Mouse (Mus musculus): Measurements from ENCODE around the gene Nit2. TPM values are rescaled to one million over a fixed set of nuclear protein-coding genes. Genes with fewer than 3 reads are reported as not detected.

Gene Nit2
- polyA plus RNA-seq, 1 experiment = 154 TPM

- Histone ChIP-seq H3K27ac (ENCODE audit: insufficient read depth, low read length) (no peak overlapping the region), H3K9ac (ENCODE audit: low read depth, poor library complexity, severe bottlenecking) (no peak overlapping the region)
Observed at GRCm38 (mm10) chr16:57191214-57191613, 24.1 kb upstream of the Nit2 start.

GRCm38 (mm10) chr16:57190390-57190789 is 23.2 kb upstream of the Nit2 start:
- H3K9me3 ChIP-seq (replicated peaks; ENCODE audit: control insufficient read depth, insufficient read depth, low read length, poor library complexity, severe bottlenecking) = no peaks in the 10 kb centered on the region
- H3K36me3 ChIP-seq (ENCODE audit: control insufficient read depth, insufficient read depth, low read length, poor library complexity, severe bottlenecking) = peaks cover 2% of the 10 kb centered on the region
- H3K27ac ChIP-seq (ENCODE audit: insufficient read depth, low read length) = no peak overlapping the region
- H3K4me3 ChIP-seq (ENCODE audit: low read depth, low read length) = no peak overlapping the region
- peaks cover 2% of the 10 kb centered on the region for H3K4me1 ChIP-seq (ENCODE audit: control insufficient read depth, insufficient read depth, low read length)
- no peak overlapping the region for H3K9ac ChIP-seq (ENCODE audit: low read depth, poor library complexity, severe bottlenecking)
- H3K27me3 ChIP-seq (ENCODE audit: control insufficient read depth, insufficient read depth, low read length, poor library complexity, severe bottlenecking) = no peaks in the 10 kb centered on the region
- no peak for TF ChIP-seq EP300 (IDR thresholded peaks at IDR 0.05; ENCODE audit: insufficient read depth, low read depth, low read length)
- no peak for TF ChIP-seq POLR2A (IDR thresholded peaks at IDR 0.05; ENCODE audit: insufficient read depth, low read length)
- no peak for TF ChIP-seq CTCF (IDR thresholded peaks at IDR 0.05; ENCODE audit: low read depth, low read length)

More at GRCm38 (mm10) chr16:57191214-57191613, 24.1 kb upstream of the Nit2 start:
- Histone ChIP-seq H3K36me3 (ENCODE audit: control insufficient read depth, insufficient read depth, low read length, poor library complexity, severe bottlenecking) (peaks cover 2% of the 10 kb centered on the region), H3K4me3 (ENCODE audit: low read depth, low read length) (no peak overlapping the region), H3K27me3 (ENCODE audit: control insufficient read depth, insufficient read depth, low read length, poor library complexity, severe bottlenecking) (no peaks in the 10 kb centered on the region), H3K9me3 (replicated peaks; ENCODE audit: control insufficient read depth, insufficient read depth, low read length, poor library complexity, severe bottlenecking) (no peaks in the 10 kb centered on the region), H3K4me1 (ENCODE audit: control insufficient read depth, insufficient read depth, low read length) (peaks cover 2% of the 10 kb centered on the region)
- TF ChIP-seq CTCF (IDR thresholded peaks at IDR 0.05; ENCODE audit: low read depth, low read length) = no peak
- no peak for TF ChIP-seq EP300 (IDR thresholded peaks at IDR 0.05; ENCODE audit: insufficient read depth, low read depth, low read length)
- TF ChIP-seq POLR2A (IDR thresholded peaks at IDR 0.05; ENCODE audit: insufficient read depth, low read length) = no peak

GRCm38 (mm10) chr16:57189493-57189892 is 22.4 kb upstream of the Nit2 start:
- Histone ChIP-seq H3K27me3 (ENCODE audit: control insufficient read depth, insufficient read depth, low read length, poor library complexity, severe bottlenecking) (no peaks in the 10 kb centered on the region), H3K36me3 (ENCODE audit: control insufficient read depth, insufficient read depth, low read length, poor library complexity, severe bottlenecking) (peaks cover 2% of the 10 kb centered on the region), H3K4me3 (ENCODE audit: low read depth, low read length) (no peak overlapping the region), H3K4me1 (ENCODE audit: control insufficient read depth, insufficient read depth, low read length) (peaks cover 2% of the 10 kb centered on the region), H3K9me3 (replicated peaks; ENCODE audit: control insufficient read depth, insufficient read depth, low read length, poor library complexity, severe bottlenecking) (no peaks in the 10 kb centered on the region), H3K9ac (ENCODE audit: low read depth, poor library complexity, severe bottlenecking) (no peak overlapping the region), H3K27ac (ENCODE audit: insufficient read depth, low read length) (no peak overlapping the region)
- TF ChIP-seq EP300 (IDR thresholded peaks at IDR 0.05; ENCODE audit: insufficient read depth, low read depth, low read length) = no peak
- TF ChIP-seq CTCF (IDR thresholded peaks at IDR 0.05; ENCODE audit: low read depth, low read length) = no peak
- TF ChIP-seq POLR2A (IDR thresholded peaks at IDR 0.05; ENCODE audit: insufficient read depth, low read length) = no peak

- H3K9me3 ChIP-seq (replicated peaks; ENCODE audit: control insufficient read depth, insufficient read depth, low read length, poor library complexity, severe bottlenecking) = no peaks in the 10 kb centered on the region
- H3K9ac ChIP-seq (ENCODE audit: low read depth, poor library complexity, severe bottlenecking) = no peak overlapping the region
- peaks cover 4% of the 10 kb centered on the region for H3K4me1 ChIP-seq (ENCODE audit: control insufficient read depth, insufficient read depth, low read length)
- no peak overlapping the region for H3K4me3 ChIP-seq (ENCODE audit: low read depth, low read length)
- H3K27ac ChIP-seq (ENCODE audit: insufficient read depth, low read length) = no peak overlapping the region
- no peaks in the 10 kb centered on the region for H3K27me3 ChIP-seq (ENCODE audit: control insufficient read depth, insufficient read depth, low read length, poor library complexity, severe bottlenecking)
- no peak for TF ChIP-seq CTCF (IDR thresholded peaks at IDR 0.05; ENCODE audit: low read depth, low read length)
- TF ChIP-seq EP300 (IDR thresholded peaks at IDR 0.05; ENCODE audit: insufficient read depth, low read depth, low read length) = no peak
- TF ChIP-seq POLR2A (IDR thresholded peaks at IDR 0.05; ENCODE audit: insufficient read depth, low read length) = no peak
- H3K36me3 ChIP-seq (ENCODE audit: control insufficient read depth, insufficient read depth, low read length, poor library complexity, severe bottlenecking) = peaks cover 2% of the 10 kb centered on the region
Observed at GRCm38 (mm10) chr16:57186618-57187017, 19.5 kb upstream of the Nit2 start.

GRCm38 (mm10) chr16:57182037-57182436 is 14.9 kb upstream of the Nit2 start:
- Histone ChIP-seq H3K27me3 (ENCODE audit: control insufficient read depth, insufficient read depth, low read length, poor library complexity, severe bottlenecking) (no peaks in the 10 kb centered on the region), H3K9me3 (replicated peaks; ENCODE audit: control insufficient read depth, insufficient read depth, low read length, poor library complexity, severe bottlenecking) (no peaks in the 10 kb centered on the region), H3K4me1 (ENCODE audit: control insufficient read depth, insufficient read depth, low read length) (peaks cover 1% of the 10 kb centered on the region), H3K4me3 (ENCODE audit: low read depth, low read length) (no peak overlapping the region), H3K27ac (ENCODE audit: insufficient read depth, low read length) (no peak overlapping the region), H3K36me3 (ENCODE audit: control insufficient read depth, insufficient read depth, low read length, poor library complexity, severe bottlenecking) (peaks cover 2% of the 10 kb centered on the region), H3K9ac (ENCODE audit: low read depth, poor library complexity, severe bottlenecking) (no peak overlapping the region)
- TF ChIP-seq CTCF (IDR thresholded peaks at IDR 0.05; ENCODE audit: low read depth, low read length) (no peak), POLR2A (IDR thresholded peaks at IDR 0.05; ENCODE audit: insufficient read depth, low read length) (no peak), EP300 (IDR thresholded peaks at IDR 0.05; ENCODE audit: insufficient read depth, low read depth, low read length) (no peak)

- peaks cover 2% of the 10 kb centered on the region for H3K36me3 ChIP-seq (ENCODE audit: control insufficient read depth, insufficient read depth, low read length, poor library complexity, severe bottlenecking)
- no peak overlapping the region for H3K9ac ChIP-seq (ENCODE audit: low read depth, poor library complexity, severe bottlenecking)
- H3K27ac ChIP-seq (ENCODE audit: insufficient read depth, low read length) = no peak overlapping the region
- no peaks in the 10 kb centered on the region for H3K9me3 ChIP-seq (replicated peaks; ENCODE audit: control insufficient read depth, insufficient read depth, low read length, poor library complexity, severe bottlenecking)
- peaks cover 1% of the 10 kb centered on the region for H3K4me1 ChIP-seq (ENCODE audit: control insufficient read depth, insufficient read depth, low read length)
- H3K27me3 ChIP-seq (ENCODE audit: control insufficient read depth, insufficient read depth, low read length, poor library complexity, severe bottlenecking) = no peaks in the 10 kb centered on the region
- no peak overlapping the region for H3K4me3 ChIP-seq (ENCODE audit: low read depth, low read length)
- TF ChIP-seq POLR2A (IDR thresholded peaks at IDR 0.05; ENCODE audit: insufficient read depth, low read length) (no peak), EP300 (IDR thresholded peaks at IDR 0.05; ENCODE audit: insufficient read depth, low read depth, low read length) (no peak), CTCF (IDR thresholded peaks at IDR 0.05; ENCODE audit: low read depth, low read length) (no peak)
Observed at GRCm38 (mm10) chr16:57181180-57181579, 14.0 kb upstream of the Nit2 start.

Data from ES-Bruce4 (cell line).